Mouse (Mus musculus): ENCODE measurements around the gene Cuta.

- TF ChIP-seq CTCF (IDR thresholded peaks at IDR 0.05; ENCODE audit: borderline replicate concordance, extremely low read depth, insufficient read depth, insufficient read length) (no peak), POLR2A (IDR thresholded peaks at IDR 0.05; ENCODE audit: borderline replicate concordance, extremely low read depth, insufficient read depth, insufficient read length, poor library complexity, severe bottlenecking) (no peak)
Observed at GRCm38 (mm10) chr17:26946567-26946966, 7.2 kb upstream of the Cuta start.
